Mouse (Mus musculus) thymus, adult 2 months (tissue): Measurements from ENCODE around the gene Muc3. TPM values are rescaled to one million over a fixed set of nuclear protein-coding genes. Genes with fewer than 3 reads are reported as not detected.

Experiments
- DNase-seq: peaks from one replicate; pipeline ENCODE4 v3.0.0; 2021
- H3K27ac ChIP-seq: fragments of 200-500 bp; 2 replicates; pipeline ENCODE4 v1.5.1; 2012; ENCODE audit warnings: low read length, control low read depth; ENCODE audit not compliant: control insufficient read depth, insufficient read depth
- H3K27me3 ChIP-seq: fragments of 200-500 bp; 2 replicates; pipeline ENCODE4 v1.6.1; 2012; ENCODE audit warnings: mild to moderate bottlenecking, low read length, moderate library complexity, mixed read lengths; ENCODE audit not compliant: control insufficient read depth, insufficient read depth
- H3K36me3 ChIP-seq: fragments of 200-500 bp; 2 replicates; pipeline ENCODE4 v1.6.1; 2012; ENCODE audit warnings: mild to moderate bottlenecking, low read length, moderate library complexity; ENCODE audit not compliant: control insufficient read depth, insufficient read depth
- H3K4me1 ChIP-seq: fragments of 200-500 bp; replicated peaks from 2 replicates; pipeline ENCODE4 v1.6.1; 2012; ENCODE audit warnings: low read length; ENCODE audit not compliant: control insufficient read depth, insufficient read depth
- H3K4me3 ChIP-seq: fragments of 200-500 bp; 2 replicates; pipeline ENCODE4 v1.5.1; 2012; ENCODE audit warnings: mild to moderate bottlenecking, low read length, control low read depth, moderate library complexity; ENCODE audit not compliant: control insufficient read depth, insufficient read depth
- CTCF ChIP-seq: fragments of 200-500 bp; IDR thresholded peaks from 2 replicates; pipeline ENCODE4 v1.5.1; 2012; ENCODE audit warnings: mild to moderate bottlenecking, control low read depth, low read length, moderate library complexity, borderline replicate concordance; ENCODE audit not compliant: control insufficient read depth, poor library complexity, insufficient read depth; ENCODE audit errors: extremely low read depth
- POLR2A ChIP-seq: fragments of 200-500 bp; IDR thresholded peaks from 2 replicates; pipeline ENCODE4 v1.6.1; 2012; ENCODE audit warnings: mild to moderate bottlenecking, low read length, control low read depth, moderate library complexity; ENCODE audit not compliant: control insufficient read depth, poor library complexity, insufficient read depth; ENCODE audit errors: extremely low read depth
- WGBS: fragments of 180-500 bp; shearing (Covaris S2); methylation state at CpG from one replicate; pipeline ENCODE4 v1.1.7; 2018; 5-methylcytosine and 5-hydroxymethylcytosine counted together
- polyA plus RNA-seq: library from polyadenylated mRNA; depleted of rRNA; stranded (reverse); fragments of >200 nt; gene quantifications from 2 replicates; pipeline ENCODE4 v1.2.3, GENCODE M21; 2012

Muc3 gene
- polyA plus RNA-seq, 1 experiment = 0.86 TPM

DNA sequence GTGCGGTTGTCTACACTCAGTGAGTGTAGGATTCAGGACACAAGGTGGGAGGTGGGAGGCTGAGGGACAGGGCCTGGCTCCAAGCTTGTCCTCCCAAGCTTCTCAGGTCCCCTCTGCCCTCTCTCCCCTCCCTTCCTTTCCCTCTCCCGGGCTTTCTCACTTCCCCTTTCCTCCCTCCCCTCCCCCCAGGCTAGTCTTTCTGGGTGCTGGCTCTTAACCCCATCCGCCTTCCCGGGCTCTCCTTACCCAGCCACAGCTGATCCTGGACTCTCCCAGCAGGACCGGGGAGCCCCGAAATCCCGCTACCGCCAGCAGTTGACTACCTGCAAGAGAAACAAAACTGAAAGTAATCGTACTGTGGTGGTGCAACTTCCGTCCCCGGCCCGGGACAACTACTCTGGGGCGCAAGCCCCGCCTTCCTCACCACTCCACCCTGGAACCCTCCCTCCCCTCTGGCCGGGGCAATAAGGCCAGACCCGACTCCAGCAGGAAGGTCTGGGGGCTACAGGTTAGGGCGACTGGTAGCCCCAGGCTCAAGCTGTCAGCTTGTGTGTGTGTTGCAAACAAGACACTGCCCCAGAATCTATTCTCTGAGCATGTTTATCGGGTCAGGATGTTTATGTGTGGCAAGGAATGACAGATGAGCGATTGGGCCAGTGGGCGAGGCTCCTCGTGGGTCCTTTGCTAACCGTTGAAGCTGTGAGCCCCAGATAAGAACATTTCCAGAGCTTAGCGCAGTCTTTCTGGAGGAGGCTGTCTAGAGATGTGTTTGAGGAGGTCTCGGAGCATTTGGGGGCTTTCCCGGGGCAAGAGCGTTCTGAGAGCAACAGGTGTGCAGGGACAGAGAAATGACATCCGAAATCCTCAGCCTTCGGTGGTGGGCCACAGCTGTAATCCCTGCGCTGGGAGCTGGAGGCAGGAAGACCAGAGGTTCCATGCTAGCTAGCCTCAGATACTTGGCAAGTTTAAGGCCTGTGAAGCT is 33.0 kb downstream of the Muc3 start, which contains the start of gene Trim56:
TSS of gene Trim56 (minus strand) at position 344 of the 982 bp plus-strand sequence.
- Histone ChIP-seq H3K4me3 (peak within 1 kb of the TSS; percentile 89), H3K36me3 (peaks cover 22% of the 10 kb centered on the region), H3K27ac (peak within 1 kb of the TSS; percentile 76), H3K27me3 (no peaks in the 10 kb centered on the region), H3K4me1 (peaks cover 10% of the 10 kb centered on the region)
- TF ChIP-seq CTCF = 0 out of 2 replicates have a peak, but pooled peaks have one; percentile 31
- peak; percentile 63; the same call in 1 of the 2 replicates for TF ChIP-seq POLR2A
- peak; percentile 83 for DNase-seq
- 6% methylated on average over 29 of the region's 29 CpGs for WGBS

DNA sequence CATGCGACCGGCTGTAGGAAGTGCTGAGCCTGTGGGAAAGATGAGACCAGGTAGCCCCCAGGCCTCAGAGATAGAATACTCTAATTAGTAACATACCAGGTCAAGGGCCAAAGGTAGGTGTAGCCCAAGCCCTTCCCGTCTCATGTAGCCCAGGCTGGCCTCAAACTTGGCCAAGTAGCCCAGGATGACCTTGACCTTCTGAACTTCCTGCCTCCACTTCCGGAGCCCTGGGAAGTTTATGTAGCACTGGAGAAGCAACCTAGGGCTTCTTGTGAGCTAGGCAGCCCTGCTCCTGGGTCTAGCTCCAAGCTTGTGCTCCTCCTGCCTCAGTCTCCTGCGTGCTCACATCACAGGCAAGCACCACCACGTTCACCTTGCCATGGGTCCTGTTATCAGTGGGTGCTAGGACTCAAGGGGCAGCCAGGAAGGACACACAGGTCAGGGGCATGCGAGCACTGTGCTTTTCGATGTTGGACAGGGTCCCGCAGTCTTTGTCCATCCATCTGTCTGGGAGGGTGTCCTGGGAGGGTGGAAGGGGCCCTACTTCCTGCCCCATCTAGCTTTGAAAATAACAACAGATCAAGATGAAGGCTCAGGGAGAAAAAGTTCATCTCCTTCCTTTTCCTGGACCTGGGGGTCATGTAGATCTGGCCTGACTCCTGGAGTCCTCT is 34.1 kb downstream of the Muc3 start:
- peak overlapping the region; percentile 89 for H3K4me3 ChIP-seq

DNA sequence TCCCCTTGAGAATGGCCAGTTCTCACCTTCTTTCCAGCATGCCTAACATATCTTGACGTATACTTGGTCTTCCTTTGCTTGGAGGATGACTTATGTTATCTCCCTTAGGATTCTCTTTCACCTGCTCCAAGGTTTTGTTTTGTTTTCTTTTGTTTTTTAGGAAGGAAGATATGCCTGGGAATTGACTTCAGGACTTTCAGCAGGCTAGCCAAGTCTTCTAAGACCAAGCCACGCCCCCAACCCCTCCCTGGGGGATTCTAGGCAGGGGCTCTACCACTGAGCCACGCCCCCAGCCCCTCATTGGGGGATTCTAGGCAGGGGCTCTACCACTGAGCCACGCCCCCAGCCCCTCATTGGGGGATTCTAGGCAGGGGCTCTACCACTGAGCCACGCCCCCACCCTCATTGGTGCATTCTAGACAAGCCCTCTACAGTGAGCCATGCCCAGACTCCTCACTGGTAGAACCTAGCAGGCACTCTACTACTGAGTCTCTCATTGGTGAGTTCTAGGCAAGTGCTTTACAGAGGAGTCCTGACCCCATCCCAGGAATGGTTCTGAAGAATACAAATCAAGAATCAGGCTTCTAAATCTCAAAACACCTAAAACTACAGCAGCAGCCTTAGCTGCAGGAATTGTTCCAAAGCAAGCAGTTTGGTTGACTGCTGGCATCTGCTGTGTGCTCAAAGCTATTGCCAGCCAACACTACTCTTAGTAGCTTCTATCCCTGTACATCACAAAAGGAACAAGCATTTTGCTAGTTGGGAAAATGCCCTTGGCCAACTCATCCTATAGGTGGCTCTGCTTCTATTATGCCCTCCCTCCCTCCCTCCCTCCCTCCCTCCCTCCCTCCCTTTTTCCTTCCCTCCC is 37.3 kb downstream of the Muc3 start:
- 96% methylated on average over 5 of the region's 5 CpGs for WGBS
- peaks cover 12% of the 10 kb centered on the region for H3K4me1 ChIP-seq
- H3K27ac ChIP-seq = no peak overlapping the region
- H3K27me3 ChIP-seq = no peaks in the 10 kb centered on the region
- H3K36me3 ChIP-seq = peaks cover 22% of the 10 kb centered on the region
- DNase-seq = no peak
- TF ChIP-seq POLR2A = no peak
- TF ChIP-seq CTCF = no peak
- no peak overlapping the region for H3K4me3 ChIP-seq

More for the DNA sequence above, 34.1 kb downstream of the Muc3 start:
- H3K4me1 ChIP-seq = peaks cover 10% of the 10 kb centered on the region
- H3K27me3 ChIP-seq = no peaks in the 10 kb centered on the region
- peaks cover 22% of the 10 kb centered on the region for H3K36me3 ChIP-seq
- no peak for TF ChIP-seq POLR2A
- TF ChIP-seq CTCF = no peak
- WGBS = 67% methylated on average over 9 of the region's 9 CpGs
- DNase-seq = no peak
- peak overlapping the region; percentile 57; the same call in 1 of the 2 replicates for H3K27ac ChIP-seq

DNA sequence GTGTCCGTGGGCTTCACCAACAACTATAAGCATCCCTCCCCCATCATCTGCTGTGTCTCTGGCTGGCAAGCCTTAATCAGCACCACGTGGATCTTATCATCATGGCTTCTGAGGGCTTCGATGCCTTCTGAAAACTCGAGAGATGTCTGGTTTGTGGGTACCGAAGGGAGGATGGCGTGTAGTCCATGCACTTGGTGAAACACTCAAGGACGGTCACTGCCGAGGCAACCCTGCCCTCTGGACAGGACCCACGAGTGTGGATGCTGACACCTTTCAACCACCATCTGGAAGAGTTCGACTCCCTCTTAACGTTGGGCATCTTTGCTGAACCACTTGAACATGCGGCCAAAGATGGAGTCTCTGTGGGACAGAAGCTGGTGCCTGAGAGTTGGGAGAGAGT is 38.3 kb downstream of the Muc3 start:
- no peak overlapping the region for H3K4me3 ChIP-seq
- no peak for TF ChIP-seq CTCF
- no peak for TF ChIP-seq POLR2A
- H3K27ac ChIP-seq = no peak overlapping the region
- DNase-seq = no peak
- WGBS = 96% methylated on average over 12 of the region's 12 CpGs
- peaks cover 22% of the 10 kb centered on the region for H3K36me3 ChIP-seq
- peaks cover 10% of the 10 kb centered on the region for H3K4me1 ChIP-seq
- H3K27me3 ChIP-seq = no peaks in the 10 kb centered on the region

DNA sequence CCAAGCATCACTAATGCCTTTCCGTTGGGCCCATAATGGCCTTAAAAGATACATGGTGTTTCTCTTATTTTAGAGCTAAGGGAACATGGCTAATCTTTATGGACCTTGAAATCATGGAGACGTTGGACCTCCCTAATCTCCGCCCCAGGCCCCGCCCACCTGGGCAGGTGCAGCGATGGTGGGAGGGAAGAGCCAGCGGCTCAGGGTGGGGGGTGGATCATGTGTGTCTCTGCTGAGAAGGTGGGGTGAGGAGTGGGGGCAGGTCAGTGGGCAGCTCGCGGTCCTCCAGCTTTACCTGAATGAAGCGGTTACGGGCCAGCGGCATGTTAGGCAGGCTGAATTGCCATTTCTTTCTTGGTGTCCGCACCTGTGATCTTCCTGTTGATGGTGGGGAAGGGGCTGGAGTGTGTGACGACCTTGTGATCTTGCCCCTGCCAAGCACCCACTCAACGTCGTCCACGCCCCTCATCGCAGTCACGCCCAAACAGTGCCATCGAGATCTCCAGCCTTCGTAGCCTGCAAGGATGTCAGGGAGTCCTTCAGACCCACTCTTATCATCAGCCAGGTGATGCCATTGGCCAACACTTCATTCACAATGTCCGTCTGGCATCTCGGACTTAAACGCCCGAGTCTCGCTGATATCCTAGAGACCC is 39.1 kb downstream of the Muc3 start:
- H3K27me3 ChIP-seq = no peaks in the 10 kb centered on the region
- H3K4me3 ChIP-seq = no peak overlapping the region
- TF ChIP-seq POLR2A (no peak), CTCF (no peak)
- H3K27ac ChIP-seq = no peak overlapping the region
- H3K36me3 ChIP-seq = peaks cover 22% of the 10 kb centered on the region
- 94% methylated on average over 25 of the region's 25 CpGs for WGBS
- H3K4me1 ChIP-seq = peaks cover 7% of the 10 kb centered on the region
- no peak for DNase-seq

DNA sequence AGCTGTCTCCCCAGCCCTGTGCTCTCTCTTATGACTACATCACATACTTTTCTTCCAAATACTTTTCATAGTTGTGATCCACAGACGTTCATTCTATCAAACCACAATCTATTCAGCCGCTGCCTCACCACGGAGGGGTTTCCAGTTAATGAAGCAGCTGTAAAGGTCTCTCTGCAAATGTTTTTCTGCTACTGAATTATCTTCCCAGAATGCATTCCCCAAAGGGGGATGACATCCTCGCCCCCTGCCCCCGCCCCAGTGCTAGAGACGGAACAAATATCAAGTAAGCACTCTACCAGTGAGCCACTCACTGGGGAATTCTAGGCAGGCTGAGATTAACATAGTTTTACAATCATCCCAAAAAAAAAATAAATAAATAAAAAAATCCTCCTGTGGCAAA is 41.0 kb downstream of the Muc3 start:
- peaks cover 10% of the 10 kb centered on the region for H3K4me1 ChIP-seq
- no peak for DNase-seq
- TF ChIP-seq CTCF (no peak), POLR2A (no peak)
- H3K36me3 ChIP-seq = peaks cover 5% of the 10 kb centered on the region
- no peak overlapping the region for H3K27ac ChIP-seq
- H3K4me3 ChIP-seq = no peak overlapping the region
- H3K27me3 ChIP-seq = no peaks in the 10 kb centered on the region
- WGBS = 78% methylated on average over 6 of the region's 6 CpGs
